Mouse (Mus musculus) C2C12 (cell line): ENCODE results near the gene Grip1.

ENCODE experiments used
- CTCF ChIP-seq: IDR thresholded peaks from one replicate; pipeline ENCODE4 v1.5.1; 2011; ENCODE audit not compliant: control insufficient read depth, insufficient read depth, insufficient read length
- MYOG ChIP-seq: IDR thresholded peaks from one replicate; pipeline ENCODE4 v1.6.1; 2011; ENCODE audit not compliant: control insufficient read depth, insufficient read length; ENCODE audit errors: extremely low read depth

GRCm38 (mm10) chr10:119804423-119804814, 350.8 kb downstream of the Grip1 start:
- TF ChIP-seq MYOG = no peak
- no peak for TF ChIP-seq CTCF
